Mouse (Mus musculus): ENCODE measurements around the gene Psd. TPM values are rescaled to one million over a fixed set of nuclear protein-coding genes. Genes with fewer than 3 reads are reported as not detected.

Gene Psd
- total RNA-seq, 2 experiments from 2014 or later = 0.14 to 0.36 TPM

DNA sequence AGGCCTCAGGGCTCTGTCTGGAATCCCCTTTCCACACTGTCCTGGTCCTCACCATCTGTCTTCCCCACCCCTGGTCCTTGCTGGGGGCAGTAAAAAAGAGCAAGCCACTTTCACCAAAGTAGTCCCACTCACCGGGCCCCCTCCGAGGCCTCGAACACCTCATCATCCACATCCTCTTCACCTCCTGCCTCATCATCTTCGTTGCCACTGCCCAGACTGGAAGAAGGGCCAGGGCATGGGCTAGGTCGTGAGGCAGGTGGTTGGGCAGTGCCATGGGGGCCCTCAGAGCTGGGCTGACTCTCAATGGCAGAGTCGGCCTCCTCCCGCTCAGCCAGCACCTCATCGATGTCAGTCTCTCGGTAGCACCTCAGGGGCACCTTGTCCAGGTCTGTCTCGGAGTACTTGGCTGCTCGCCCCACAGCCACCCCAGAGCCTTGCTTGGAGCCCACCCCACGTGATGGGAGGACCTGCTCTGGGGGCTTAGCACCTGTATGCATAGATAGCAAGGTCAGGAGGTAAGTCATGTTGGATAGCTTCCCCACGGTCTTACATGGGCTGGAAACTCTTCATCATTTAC, 3.9 kb downstream of the Psd start:
- H3K4me3 ChIP-seq = no peak overlapping the region
- intact Hi-C loops (cut with DNase I) = no loop called here
- no peak for TF ChIP-seq CTCF (IDR thresholded peaks at IDR 0.05)

DNA sequence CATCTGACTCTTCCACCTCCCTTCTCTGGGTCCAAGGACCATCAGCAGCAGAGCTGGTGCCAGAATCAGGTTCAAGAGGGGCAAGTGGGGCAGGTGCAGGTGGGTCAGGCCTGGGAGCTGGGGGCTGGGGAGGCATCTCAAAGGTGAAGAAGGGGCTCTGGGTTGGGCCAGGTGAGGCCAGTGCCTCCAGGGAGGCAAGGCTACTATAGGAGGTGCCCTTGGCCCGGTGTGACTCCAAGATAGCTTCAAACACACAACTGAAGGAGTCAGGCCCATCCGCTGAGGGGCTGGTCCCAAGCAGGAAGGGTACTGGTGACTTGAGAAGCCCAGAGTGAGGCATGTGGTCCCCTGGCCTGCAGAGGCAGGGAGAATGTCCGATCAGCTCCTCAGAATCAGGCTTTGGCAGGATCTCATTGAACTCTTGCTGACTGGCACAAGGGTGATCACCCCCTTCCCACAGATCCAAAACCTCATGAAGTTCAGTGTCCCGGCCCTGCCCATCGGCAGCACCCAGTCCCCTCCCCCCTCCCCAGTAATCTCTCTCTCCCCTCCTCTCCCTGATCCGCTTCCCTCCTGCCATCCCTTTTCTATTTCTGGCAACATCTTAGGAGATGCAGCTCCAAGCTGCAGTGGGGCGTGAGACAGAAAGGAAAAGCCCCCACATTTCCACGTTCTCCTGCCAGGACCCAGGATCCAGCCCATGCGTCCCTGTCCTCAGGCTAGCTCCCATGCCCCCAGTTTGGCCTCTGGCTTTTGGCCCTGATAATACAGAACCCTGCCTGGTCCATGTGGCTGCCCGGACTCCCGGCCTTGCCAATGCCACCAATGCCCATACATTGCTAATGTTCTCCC, 4.6 kb downstream of the Psd start:
- no peak overlapping the region for H3K4me3 ChIP-seq
- no peak overlapping the region for H3K27ac ChIP-seq
- no peak for DNase-seq
- TF ChIP-seq CTCF (IDR thresholded peaks at IDR 0.05) = no peak
- intact Hi-C loops (cut with DNase I) = no loop called here

More for the DNA sequence above, 3.9 kb downstream of the Psd start:
- no peak for DNase-seq
- no peak overlapping the region for H3K27ac ChIP-seq

DNA sequence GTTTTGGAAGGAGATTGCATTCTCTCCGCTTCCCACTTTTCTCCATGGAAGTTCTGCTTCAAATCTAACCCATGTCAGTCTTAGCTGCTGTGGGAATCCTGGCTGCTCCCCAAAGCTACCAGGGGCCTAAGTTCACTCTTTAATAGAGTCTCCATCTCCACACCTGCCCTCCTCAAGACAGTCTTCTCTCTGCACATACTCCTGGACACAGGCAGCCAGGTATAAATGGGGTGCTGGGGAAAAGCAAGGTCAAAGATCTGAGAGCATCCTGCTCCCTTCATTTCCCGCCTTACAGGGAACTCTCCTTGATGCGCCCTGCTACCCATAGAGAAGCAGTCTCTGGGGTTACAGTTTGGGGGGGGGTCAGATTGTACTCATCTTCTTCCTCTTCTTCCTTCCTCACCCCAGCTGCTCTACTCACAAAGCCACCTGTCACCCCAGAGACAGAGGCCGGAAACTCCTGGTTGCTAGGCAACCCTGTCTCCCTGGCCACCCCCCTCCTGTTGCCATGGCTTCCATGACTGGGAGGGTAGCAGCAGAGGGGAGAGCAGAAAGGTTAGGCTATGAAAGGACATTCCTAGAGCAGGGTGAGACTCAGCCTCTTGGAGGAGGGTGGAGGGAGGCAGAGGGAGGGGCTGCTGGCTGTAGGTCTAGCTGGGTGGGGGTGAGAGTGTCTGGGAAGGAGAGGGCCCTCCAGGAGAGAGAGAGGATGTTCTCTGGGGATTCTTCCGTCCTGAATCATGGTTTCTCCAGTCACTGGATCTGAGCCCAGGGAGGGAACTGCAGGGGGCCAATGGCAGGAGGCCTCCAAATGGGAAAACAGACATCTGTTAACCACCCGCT, 5.6 kb downstream of the Psd start:
- intact Hi-C loops (cut with DNase I) = no loop called here
- Histone ChIP-seq H3K4me3 (no peak overlapping the region), H3K27ac (no peak overlapping the region)
- DNase-seq = no peak
- TF ChIP-seq CTCF (IDR thresholded peaks at IDR 0.05) = no peak

DNA sequence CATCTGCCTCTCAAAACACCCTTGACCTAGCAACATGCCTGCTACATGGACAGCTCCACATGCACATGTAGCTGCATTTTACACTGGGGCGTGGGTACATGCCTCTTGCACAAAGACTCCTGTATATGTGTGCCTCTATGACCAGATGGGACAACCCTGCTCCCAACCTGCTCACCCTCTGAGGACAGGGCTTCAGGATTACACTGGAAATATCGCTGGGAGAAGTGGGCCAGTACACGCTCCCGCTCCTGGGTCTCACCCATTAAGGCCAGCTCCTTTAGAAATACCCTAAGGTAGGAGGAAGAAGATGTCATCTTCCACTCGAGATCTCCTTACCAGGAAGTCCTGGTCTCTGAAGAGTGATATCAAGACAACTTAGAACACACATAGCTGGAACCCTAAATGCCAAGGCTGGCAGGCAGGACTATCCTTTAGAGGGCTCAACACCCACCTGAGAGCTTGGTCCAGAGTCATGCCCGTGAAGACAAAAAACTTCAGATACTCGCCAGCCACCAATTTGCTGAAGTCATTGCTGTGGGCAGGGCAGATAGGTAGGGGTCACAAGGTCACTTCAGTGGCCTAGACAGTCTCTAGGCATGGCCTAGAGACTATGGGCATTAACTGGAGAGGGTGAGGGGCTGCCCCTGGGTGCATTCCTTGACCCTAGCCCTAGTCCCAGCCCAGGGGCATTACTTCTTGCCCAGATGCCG, 6.7 kb downstream of the Psd start:
- intact Hi-C loops (cut with DNase I) = no loop called here
- Histone ChIP-seq H3K27ac (no peak overlapping the region), H3K4me3 (no peak overlapping the region)
- TF ChIP-seq CTCF (IDR thresholded peaks at IDR 0.05) = no peak
- DNase-seq = peak; percentile 10

DNA sequence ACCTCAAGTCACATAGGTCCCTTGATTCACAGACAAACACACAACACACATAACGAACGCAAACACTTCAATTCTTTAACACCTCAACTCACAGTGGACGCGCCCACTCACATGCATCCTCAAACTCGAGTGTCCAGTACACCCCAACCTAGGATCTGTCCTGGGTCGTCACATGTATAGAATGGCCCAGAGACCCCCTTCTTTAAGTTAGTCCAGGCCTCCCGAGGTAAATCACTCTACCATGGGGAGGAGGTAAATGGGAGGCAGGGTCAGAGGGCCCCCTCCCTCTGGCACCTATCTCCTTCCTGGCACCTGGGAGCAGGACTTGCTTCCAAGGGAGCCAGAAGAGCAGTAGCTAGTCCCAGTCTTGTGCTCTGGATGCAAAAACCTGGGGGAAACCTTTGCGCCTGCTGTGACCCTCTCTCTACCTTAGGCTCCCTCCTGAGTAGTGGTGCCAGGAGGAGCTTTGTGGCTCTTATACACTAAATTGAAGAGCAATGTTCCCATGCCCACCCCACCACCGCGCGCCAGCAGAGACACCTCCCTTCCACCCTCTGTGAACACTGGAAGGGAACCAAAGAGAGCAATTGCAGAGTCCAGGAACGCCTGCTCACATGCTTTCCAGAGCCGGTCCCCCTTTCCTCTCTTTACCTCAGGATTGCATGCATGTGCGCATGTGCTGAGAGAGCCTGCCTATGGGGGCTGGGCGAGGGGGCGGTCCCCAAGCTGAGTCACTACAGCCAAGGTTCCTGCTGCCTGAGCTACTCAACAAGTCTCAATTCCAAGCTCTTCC, 8.2 kb downstream of the Psd start:
- intact Hi-C loops (cut with DNase I) = no loop called here

DNA sequence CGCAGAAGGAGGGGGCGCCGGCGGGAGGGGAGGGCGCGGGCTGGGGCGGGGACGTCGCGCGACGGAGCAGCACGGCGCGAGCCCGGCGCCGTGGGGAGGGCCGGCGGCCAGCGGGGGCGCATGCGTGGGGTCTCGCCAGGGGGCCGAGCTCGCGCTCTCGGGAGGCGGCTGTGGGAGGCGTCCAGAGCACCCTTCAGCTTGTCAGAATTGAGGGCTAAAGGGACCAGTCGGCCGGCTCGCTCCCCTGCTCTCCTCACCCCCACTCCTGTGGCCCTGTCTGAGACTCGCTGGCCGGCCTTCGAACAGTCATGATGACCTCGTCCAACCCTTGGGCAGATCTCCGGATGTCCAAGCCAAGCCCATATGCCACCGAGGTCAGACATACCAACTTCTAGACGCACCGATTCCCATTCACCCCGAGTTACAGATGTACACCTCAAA, 8.9 kb downstream of the Psd start:
- H3K27ac ChIP-seq = no peak overlapping the region
- no peak for DNase-seq
- TF ChIP-seq CTCF (IDR thresholded peaks at IDR 0.05) = no peak
- H3K4me3 ChIP-seq = peak overlapping the region; percentile 63
- intact Hi-C loops (cut with DNase I) = no loop called here

More for the DNA sequence above, 8.2 kb downstream of the Psd start:
- no peak overlapping the region for H3K27ac ChIP-seq
- TF ChIP-seq CTCF (IDR thresholded peaks at IDR 0.05) = no peak
- no peak overlapping the region for H3K4me3 ChIP-seq
- peak; percentile 60 for DNase-seq

DNA sequence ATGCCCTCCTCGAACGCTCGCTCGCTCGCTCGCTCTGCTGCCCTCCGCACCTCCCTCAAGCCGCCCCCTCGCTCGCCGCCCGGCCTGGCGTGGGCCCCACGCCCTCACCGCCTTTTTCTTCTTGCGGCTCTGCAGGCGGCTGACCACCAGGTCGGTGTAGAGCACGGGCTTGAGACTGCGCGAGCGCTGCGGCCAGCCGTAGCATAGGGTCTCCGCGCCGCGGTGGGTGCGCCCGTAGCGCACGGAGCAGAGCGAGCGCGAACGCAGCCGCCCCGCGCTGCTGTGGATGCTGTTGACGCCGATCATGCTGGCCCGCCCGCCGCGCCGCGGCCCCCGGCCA, 9.4 kb downstream of the Psd start:
- DNase-seq = no peak
- H3K4me3 ChIP-seq = peak overlapping the region; percentile 63
- TF ChIP-seq CTCF (IDR thresholded peaks at IDR 0.05) = no peak
- intact Hi-C loops (cut with DNase I) = no loop called here
- no peak overlapping the region for H3K27ac ChIP-seq

DNA sequence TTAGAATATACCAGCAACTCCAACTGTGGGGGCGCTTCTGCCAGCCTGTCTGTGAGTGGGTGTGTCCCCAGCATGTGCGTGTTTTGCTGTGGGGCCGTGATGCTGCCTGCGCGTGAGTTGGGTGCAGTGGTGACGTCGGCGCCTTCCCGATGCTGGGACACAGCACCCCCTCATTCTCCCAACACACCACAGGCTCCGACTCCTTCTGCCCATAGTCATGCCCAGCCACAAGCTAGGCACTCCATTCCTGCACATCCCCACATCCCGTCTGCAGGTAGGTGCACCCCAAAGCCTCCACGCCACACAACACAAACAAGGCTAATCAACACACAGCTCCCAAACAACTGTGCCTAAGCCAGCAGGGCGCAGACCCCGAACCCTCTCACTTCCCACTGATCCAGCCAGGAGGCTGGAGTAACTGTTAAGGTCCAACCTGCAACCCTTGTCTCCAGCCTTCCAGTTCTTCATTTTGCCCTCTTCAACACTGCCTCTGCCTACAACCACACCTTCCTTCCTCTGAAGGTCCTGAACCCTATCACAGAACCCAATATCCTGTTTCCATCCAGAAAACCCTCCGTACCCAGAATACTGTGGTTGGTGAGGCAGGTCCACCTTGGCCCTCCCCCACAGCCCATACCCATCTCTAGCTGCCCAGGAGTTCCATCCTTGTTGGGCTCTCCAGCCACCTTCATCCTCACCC, 10.0 kb downstream of the Psd start:
- no peak for TF ChIP-seq CTCF (IDR thresholded peaks at IDR 0.05)
- no peak for DNase-seq
- Histone ChIP-seq H3K27ac (no peak overlapping the region), H3K4me3 (peak overlapping the region; percentile 63)
- intact Hi-C loops (cut with DNase I) = no loop called here

DNA sequence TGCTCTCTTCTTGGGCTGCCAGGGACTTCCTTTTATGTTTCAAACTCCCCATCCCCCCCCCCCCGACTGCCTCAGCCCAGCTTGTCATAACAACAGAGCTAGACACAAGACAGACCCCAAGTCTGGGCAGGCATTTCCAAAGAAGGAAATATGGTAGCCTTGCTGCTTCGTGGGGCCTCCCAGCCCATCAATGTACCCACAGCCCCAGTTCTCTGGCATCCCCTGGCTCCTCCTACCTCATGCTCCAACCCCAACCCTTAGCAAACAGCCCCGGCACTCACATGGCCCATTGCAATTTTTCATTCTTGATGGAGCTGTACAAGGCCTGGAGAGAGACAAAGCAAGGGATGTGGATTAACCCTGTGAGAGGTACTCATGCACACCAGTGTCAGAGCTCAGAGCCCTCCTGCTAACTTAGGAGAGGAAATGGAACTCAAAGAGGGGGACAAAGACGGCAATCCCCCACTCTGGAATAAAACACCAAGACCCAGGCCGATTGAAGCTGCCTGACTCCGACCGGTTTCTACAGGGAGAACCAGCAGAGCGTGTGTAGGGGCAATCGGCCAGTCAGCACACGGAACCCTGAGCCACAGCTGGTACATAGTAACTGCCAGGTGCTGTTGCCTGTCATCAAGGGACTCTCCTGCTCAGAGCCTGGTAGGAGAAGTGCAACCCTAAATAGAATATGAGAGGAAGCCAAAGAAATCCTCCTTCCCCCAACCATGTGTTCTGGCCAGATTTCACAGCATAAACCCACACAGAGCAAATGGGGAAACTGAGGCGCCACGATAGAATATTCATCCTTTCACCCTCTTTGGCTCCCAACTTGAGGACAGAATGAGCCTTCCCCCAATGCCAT, 11.0 kb downstream of the Psd start:
- Histone ChIP-seq H3K4me3 (no peak overlapping the region), H3K27ac (no peak overlapping the region)
- no peak for TF ChIP-seq CTCF (IDR thresholded peaks at IDR 0.05)
- intact Hi-C loops (cut with DNase I) = no loop called here
- DNase-seq = no peak

Measured in gastrocnemius, adult 2 months (tissue).